Mouse (Mus musculus) cerebellum, adult 11 months (tissue): ENCODE results near the gene BC067074.
A peak's percentile ranks its signal among the peaks of the same experiment; 100 is the strongest.

ENCODE experiments used
- DNase-seq: peaks from one replicate; pipeline ENCODE4 v3.0.0; 2022

Gene BC067074

DNA sequence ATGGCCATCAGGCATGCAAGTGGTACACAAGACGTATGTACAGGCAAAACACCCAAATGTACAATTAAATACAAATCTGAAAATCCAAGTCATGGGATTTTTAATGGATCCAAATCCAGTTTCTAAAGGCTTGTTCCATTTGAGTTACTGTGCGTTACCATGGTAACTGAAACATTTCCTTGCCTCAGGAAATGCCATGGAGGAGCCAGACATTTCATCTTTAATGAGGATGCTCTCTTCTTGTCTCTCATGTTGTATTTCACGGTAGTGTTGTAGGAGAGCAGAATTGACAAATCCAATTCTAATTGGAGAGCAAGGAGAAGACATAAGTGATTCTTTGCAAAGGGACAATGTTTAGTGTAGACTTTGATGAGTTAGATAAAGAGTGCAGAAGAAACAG is 31.3 kb downstream of the BC067074 start:
- DNase-seq, result no peak

DNA sequence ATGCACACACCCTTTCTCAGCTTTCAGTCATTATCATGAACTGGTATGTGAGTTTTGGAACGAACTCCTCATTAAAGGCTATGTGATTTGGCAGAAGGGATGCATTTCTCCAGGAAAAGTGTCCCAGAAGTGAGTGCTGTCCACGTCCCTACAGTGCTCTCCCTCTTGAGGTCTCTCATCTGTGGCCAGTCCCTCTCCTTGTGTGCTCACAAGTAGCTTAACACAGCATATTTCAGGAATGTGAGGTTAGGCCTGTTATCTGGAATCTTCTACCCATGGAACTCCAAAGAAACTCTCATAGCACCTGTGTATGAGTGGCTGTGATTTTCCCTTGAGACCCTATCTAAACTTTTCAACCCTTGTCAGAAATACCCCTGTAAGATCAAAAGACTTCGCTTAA is 32.7 kb downstream of the BC067074 start:
- DNase-seq, result no peak

DNA sequence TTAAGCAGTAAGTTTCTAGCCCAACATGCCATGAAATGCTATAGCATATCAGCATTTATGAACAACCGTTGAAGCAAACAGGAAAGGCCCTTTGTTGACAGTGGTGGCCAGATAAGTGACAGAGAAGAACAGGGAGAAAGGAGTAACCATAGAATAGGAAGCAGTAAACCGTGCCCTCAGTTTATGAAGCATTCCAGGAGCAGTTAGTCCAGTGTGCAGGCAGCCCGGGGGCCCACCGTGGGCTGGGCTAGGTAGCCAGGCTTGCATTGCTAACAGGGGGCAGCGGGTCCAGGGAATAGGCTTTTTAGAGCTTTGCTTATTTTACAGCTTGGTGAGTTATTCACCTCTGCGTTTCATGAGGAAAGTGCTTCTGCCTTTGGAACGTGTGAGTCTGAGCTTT is 39.3 kb downstream of the BC067074 start:
- DNase-seq, result no peak

DNA sequence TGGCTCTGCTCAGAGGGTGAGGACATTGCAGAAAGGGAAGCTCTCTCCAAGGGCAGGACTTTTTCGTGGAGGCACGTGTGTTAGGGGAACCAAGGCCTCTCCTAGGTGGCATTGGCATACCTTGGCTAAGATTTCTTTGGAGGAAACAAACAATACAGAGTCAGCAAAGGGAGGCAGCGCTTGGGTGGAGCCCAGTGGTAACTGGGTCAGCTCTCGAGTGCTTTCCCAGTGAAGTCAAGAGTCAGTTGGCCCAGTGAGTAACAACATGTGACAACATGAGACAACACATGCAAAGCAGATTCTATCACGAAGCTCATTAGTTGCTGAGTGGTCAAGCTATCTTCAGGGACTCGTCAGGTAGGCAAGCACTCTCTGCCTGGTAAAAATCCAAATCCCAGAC is 40.4 kb downstream of the BC067074 start:
- DNase-seq, result no peak

DNA sequence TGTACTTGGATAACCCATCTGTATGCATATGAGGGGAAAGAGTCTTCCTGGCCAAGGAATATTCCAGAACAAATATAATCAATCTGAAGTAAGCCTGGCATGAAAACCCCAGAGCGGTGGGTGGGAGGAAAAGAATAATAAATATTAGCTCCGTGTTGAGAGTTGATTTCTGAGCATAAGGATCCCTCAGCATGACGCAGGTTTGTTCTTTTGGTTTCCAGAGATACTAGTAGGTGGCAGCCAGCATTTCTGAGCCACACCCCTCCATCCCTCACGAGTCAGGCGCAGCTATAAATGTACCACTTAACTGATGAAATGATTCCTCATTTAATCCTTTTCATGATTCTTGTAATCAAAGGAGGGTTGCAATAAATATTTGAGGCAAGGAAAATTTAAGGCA is 41.0 kb downstream of the BC067074 start:
- DNase-seq, result no peak

DNA sequence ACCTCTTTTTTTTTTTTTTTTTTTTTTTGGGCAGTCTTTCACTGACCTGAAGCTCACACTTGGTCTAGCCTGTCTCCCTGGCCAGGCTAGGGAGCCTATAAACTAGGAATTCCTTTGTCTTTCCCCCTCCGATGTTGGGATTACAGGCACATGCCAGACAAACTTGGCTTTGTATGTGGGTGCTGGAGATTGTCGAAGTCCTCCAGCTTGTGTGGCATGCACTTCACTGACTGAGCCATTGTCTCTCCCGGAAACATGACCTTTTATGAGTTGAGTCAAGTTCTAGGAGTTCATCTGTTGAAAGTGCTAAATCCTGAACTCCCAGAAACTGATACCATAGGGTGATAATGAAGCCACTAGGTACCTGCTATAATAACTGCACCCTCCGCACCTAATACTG is 41.8 kb downstream of the BC067074 start:
- DNase-seq, result no peak

DNA sequence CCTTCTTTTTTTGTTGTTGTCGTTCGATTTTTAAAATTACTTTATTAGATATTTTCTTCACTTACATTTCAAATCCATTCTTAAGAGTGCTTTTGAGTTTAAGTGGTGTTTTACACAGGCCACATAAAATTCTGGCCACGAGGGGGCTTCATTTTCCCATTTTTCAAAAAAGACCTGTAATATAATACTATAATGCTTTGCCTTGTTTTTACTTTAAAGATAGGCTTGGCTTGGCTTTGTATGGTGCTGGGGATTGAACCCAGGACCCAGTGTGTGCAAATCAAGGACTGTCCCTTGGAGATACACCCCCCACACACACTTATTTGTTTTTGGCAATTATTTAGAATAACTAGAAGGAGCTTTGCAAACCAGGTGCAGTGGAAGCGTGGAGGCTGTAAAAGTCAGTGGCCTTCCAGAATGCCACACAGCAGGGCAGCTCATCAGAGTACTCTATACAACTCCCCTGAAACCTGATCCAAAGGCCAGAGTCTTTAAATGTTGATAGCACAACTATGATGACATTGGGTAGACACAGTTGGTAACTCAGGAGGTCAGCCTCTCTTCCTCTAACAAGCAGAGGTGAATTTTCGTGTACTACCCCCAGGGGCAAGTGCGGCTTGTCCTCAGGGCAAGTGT is 44.4 kb downstream of the BC067074 start:
- DNase-seq, result peak; percentile 40

DNA sequence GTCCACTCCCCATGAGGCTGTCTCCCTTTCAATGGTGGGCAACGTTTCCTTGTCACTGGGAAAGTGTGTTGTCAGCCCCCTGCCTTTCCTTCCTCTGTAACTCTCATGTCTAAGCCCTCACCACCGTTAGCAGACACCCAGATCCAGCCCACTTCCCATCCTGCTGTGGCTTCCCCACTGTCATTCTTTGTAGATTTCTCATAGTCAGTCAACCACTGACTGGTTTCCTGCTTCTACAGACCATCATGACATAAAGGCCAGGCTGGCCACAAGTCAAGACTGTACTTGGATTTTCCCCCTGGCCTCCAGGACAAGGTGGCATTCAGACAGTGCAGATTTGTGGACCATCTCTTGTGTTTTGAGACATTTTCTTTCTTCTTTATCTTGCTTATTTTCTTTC is 47.7 kb downstream of the BC067074 start:
- no peak for DNase-seq

DNA sequence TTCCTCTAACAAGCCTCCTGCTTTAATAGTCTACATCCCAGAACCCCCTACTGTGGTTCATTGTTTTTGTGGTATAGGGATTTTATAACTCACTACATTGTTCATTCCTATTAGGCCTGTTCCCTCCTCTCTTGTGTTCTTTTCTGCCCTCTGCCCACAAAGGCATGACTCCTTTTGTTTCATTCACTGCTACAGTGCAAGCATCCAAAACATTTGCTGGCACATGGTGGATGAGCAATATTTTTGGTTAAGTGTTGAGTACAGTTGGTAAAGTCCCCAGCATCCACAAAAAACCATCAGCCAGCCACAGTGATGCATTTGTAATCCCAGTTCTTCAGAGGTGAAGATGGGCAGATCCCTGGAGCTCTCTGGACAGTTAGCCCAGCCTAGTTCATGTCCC is 48.2 kb downstream of the BC067074 start:
- no peak for DNase-seq

DNA sequence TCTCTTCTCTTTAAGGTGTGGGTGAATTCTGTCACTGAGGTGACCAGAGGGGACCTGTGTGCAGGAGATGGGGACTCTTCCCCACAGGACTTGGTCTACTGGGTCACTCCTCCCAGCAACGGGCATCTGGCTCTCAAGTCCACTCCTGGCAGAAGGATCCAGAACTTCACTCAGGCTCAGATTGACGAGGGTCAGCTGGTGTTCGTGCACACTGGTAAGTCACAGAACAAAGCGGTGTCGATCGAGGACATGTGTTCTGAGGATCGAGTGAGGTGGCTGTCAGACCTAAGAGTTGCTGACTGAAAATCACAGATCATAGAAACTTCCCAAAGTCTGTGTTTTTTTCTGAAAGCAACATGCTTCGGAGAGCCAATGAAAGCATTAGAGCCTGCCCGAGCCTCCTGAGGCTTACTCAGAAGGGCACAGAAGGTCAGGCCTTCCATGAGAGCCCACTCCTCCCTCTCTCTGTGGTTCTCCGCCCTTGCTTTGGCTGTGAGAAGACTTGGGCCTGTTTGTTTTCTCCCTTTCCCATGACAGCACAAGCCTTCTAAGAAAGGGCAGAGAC is 49.5 kb downstream of the BC067074 start:
- DNase-seq, result no peak

DNA sequence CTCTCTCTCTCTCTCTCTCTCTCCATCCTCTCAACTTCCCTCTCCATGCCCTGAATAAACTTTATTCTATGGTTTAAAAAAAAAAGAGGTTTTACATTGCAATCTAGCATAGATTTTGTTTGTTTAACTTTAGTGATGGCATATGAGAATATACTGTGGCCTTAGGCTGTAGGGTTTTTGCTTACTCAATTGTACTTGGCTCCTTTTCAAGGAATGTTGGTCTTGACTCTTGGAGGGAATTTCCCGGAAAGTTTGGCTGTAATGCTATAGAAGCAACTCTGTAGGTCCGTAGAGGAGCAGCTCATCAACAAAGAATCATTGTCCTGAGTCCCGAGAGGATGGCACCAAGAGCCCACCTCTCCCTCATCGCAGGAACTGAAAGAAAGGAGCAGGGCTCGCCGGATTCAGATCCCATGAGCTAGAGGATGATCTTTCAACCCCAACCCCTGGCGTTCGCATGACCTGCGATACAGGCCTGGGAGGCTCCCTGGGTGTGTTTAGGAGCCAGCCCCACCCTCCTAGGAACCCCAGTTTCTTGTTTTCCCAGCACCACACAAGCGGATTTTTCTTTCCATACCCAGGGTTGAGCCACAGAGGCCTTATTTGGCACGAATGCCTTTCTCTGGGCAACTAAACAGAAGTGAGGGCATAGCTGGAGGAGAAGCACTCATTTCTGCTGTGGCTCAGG is 57.9 kb downstream of the BC067074 start:
- no peak for DNase-seq

DNA sequence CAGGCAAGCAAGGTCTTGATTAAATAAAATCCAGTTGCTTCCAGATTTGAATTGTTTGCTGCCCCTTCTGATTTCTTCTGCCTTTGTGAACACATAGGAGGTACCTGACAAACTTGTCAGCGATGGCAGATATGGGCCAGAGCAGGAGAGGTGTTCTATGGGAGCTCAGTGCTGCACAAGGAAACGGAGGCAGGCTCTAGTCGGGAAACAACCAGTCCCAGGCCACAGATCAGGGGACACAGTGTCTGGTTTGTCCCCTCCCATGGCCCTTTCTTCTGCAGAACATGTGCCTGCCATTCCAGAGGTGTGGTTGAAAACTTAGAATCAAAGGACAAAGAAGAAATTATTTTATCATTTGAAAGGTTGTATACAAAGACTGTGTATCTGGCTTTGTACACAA is 60.6 kb downstream of the BC067074 start:
- DNase-seq, result no peak

DNA sequence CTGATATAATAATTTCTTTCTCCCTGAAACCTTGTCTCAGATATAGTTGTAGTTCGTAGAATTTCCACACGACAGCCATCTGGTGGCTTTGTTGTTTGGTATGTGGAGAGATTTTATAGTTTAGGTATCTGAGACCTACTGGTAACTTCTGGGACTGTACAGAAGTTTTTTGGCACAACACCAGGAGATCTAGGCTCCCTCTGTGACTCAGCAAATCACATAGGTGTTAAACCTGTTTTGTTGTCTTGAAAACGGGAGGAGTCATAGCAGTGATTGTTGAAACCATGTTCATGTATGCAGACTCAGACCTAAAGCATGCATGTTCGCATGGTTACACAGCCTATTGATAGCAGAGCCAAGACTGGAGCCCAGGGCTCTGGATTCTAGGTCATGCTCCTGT is 61.0 kb downstream of the BC067074 start:
- DNase-seq, result no peak

DNA sequence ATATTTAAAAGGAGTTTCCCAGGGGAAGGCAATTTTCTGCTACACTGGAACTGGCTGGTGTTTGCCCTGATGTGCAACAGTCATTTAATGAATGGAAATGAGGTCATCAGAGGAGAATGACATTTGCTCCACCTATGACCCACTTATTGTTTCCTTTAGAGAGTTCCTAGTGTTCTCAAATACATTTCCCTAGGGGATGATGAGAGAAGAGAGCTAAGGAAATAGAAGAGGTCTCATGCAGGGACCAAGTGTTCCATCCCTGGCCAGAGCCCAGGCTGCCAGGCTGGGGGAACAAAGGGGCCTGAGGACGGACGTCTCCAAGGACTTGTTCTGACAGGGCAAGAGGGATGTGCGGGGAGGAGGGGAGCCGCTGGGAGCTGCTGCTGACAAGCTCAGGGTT is 62.1 kb downstream of the BC067074 start:
- DNase-seq, result no peak

DNA sequence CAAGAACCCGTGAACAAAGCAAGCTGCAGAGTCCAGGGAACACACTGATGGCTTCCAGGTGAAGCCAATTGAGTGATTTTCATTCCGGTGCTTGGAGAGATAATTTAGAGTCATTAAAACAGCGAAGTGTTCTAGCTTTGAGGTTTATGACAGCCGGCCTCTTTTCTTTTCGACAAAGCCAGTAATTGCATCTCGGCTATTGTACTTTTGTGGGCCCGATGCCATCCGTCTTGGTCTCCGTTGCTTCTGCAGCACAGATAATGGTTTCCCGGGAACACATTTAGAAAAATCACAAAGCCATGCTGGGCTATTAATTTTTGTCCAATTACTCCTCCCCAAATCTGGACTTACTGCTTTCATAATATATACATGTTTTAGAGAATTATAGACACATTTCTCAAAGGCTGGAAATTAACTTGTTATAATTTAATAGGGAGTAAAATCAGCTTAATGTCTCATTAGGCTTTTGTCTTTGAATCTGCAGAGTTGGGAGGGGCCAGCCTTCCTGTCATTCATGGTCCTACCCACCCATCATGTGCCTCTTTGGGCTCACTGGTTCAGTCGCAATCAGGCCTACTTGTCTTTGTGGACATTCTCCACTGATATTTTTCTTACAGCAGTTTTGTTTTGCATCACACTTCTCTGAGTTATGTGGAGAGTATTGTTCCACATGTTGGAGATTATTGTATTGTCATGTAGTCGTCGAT is 64.6 kb downstream of the BC067074 start:
- DNase-seq, result no peak

DNA sequence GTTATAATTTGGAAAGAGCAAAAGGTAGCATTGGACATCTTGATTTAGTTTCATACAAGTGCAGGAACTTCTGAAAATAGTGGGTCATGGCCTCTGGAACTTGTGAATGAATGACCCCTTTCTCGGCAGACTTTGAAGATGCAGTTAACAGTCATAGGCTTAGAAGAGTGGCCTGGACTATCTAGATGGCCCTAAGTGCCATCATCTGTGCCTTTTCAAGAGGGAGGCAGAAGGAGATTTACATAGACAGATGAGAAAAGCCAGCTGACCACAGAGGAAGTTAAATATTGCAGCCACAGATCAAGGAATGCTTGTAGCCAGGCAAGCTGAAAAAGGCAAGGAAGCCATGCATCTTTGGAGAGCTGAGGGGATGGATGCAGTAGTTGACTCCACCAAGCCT is 66.7 kb downstream of the BC067074 start:
- DNase-seq, result no peak

DNA sequence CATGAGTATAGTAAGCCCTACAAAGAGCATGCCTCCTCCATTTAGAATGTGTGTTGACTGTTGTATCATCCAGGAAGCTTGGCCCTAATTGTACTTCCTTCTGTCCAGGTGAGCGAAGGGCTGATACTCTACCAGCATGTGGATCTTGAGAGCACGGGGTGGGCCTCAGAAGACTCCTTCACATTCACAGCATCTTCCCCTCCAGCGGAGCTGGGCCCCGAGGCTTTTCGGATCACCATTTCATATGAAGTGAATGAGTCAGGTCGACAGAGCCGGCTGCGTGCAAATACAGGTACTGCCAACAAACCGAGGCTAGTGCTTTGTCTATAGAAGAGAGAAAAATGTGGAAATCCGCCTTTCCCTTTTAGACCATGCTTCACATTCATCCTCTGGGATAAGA is 73.0 kb downstream of the BC067074 start:
- no peak for DNase-seq

DNA sequence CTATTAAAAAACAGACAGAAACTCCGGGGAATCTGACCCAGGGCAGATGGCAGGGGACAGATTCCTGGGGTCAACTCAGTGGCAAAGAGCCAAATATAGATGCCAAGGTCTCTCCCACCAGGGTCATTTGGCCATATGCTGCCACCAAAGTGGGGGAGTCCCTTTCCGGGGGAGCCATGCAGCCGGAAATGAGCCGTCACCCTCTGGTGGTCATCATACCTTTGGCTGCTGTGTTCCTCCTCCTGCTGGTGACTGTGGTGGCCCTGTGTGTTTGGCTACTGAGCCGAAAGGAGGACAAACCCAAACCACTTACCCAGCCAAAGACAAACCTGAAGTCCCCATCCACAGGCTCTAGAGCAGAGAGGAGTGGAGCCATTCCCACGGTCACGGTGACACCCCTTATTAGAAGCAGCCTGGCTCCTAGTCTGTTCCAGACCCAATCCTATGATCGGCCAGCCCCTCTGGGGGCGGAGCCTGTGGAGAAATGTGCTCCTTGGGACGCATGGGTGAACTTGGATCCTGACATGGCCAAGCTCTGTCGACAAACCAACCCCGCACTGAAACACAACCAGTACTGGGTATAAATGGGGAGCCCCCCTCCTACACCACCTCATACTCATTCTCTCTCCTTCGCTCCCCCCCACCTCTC is 76.1 kb downstream of the BC067074 start:
- DNase-seq, result no peak

DNA sequence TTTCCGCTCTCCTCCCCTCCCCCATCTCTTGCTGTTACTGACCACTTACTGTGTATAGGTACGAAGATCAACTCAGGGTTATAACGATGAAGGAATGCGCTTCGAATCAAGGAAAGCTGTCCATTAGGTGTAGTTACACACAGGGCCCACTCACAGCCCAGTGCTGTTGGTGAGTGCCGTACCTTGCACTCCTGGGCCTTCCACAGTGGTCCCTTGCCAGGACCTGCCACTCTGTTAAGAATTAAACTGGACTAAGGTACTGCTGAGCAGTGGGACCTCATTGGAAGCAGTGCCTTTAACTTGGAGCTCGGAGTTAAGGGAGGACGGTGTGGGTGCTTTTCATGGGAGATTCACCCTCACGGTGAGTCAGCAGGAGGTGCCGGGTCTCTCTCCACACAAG is 76.7 kb downstream of the BC067074 start:
- no peak for DNase-seq

DNA sequence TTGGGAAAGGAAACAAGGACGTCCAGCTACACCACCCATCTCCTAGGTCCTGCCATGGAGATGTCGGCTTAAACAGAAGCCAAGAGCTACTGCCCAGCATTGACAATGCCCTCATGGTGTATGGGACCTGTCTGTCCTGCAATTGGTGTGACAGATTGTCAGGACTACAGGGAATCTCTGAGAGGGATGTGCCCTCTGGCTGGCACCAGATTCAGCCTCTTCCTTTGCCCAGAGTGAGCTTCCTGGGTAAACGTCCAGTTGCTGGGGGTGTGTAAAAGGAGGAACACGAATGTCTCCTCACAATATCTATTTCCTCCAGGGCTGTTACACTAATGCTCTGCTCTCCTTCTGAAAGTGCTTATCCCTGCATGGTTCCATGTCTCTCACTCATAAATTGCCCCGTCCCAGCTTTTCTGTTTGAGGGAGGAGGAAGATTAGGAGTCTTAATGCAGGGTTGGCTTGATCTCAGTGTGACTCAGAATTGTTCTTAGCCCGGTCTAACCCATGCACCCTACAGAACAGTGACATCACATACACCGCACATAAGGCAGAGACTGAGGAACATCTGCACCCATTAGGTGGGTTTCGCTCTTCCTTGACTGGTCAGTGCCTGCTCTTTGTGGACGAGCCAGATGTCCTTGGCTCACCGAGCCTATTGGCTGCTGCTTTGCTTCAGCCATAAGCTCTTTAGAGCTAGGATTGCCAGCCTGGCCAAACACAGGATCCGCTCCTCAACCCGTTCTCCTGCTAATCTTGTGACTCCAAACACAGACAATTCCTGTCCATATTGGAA is 80.5 kb downstream of the BC067074 start:
- no peak for DNase-seq

DNA sequence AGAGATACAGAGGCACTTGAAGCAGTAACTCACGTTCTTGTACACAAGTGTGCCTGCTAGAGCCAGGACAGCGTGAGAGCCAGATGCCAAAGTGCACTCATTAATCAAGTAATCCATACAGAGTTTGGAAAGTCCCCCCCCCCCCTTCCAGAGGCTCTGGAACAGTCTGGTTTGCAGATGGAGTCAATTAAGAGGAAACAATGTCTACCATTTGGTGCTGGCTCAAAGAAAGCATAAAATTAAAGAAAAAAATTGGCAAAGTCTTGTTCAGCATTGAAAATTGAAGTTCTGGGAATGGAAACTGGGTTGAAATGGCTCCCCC is 81.1 kb downstream of the BC067074 start:
- DNase-seq, result no peak

DNA sequence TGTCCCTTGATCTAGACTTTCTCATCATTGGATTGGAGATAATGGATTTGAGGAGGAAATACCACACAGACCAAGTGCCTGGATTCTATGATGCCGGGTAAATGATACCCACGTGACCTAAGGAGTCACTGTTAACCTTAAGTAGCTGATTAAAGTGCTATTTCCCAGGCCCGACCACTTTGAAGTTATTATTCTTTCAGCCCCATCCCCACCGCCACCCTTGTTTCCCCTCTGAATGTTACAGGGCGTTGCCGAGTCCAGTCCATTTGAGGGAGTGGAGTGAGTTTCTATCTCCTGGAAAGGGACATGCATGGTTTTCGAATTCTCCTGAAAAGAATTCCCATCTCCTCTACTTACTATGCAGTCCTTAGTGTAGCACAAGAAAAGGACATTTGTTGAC is 84.7 kb downstream of the BC067074 start:
- no peak for DNase-seq

DNA sequence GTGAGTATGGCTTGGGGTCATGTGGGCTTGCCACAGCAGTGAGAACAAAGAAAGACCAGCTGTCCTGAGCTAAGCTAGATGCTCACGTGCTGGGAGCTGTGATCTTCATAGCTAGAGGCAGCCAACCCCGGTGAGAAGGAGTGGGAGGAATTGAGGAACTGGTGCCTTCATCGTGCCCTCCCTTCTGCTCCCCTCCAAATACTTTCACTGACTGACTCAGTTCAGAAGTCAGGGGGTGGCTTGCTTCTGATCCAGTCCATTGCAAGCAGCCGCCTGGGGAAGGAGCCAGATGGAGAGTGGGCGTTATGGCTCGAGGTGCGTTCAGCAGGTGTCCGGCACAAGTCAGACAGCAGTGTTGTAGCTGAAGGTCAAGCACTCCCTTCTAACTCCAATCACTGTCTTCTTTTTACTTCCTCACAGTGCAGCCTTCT is 86.0 kb downstream of the BC067074 start:
- peak; percentile 5 for DNase-seq
